Mouse (Mus musculus): ENCODE measurements at regions not wholly inside any gene's neighbourhood (a gene's known extent, or its start where the extent isn't known, plus 50 kb on each side); places are given as distances from the start of the nearest gene placed in this dataset.

- DNase-seq (ENCODE audit: low spot score): no peak
- Histone ChIP-seq H3K27ac (ENCODE audit: low read depth) (no peak overlapping the region), H3K36me3 (ENCODE audit: control insufficient read depth, insufficient read depth, low read length) (no peaks in the 10 kb centered on the region), H3K4me3 (ENCODE audit: low read depth, low read length) (no peak overlapping the region), H3K4me2 (ENCODE audit: low read length) (no peak overlapping the region), H3K9me3 (ENCODE audit: control insufficient read depth, low read length) (no peaks in the 10 kb centered on the region), H3K9ac (ENCODE audit: low read length) (no peak overlapping the region), H3K27me3 (replicated peaks; ENCODE audit: control insufficient read depth, insufficient read depth, low read length) (no peaks in the 10 kb centered on the region), H3K4me1 (replicated peaks; ENCODE audit: control insufficient read depth, insufficient read depth, low read length) (no peaks in the 10 kb centered on the region)
- 63% methylated on average over 3 of the region's 3 CpGs for WGBS
- ATAC-seq (replicated peaks; ENCODE audit: low FRiP score, low TSS enrichment, low read depth): no peak
Measured at GRCm38 (mm10) chr12:92818610-92819009, 969.7 kb upstream of the Sel1l start.

GRCm38 (mm10) chr12:92801121-92801520, 952.2 kb upstream of the Sel1l start:
- no peak overlapping the region for H3K9ac ChIP-seq (ENCODE audit: low read length)
- WGBS: 74% methylated on average over 1 of the region's 1 CpGs
- H3K36me3 ChIP-seq (ENCODE audit: control insufficient read depth, insufficient read depth, low read length): no peaks in the 10 kb centered on the region
- H3K27ac ChIP-seq (ENCODE audit: low read depth): no peak overlapping the region
- H3K9me3 ChIP-seq (ENCODE audit: control insufficient read depth, low read length): no peaks in the 10 kb centered on the region
- no peaks in the 10 kb centered on the region for H3K4me1 ChIP-seq (replicated peaks; ENCODE audit: control insufficient read depth, insufficient read depth, low read length)
- ATAC-seq (replicated peaks; ENCODE audit: low FRiP score, low TSS enrichment, low read depth) (no peak), DNase-seq (ENCODE audit: low spot score) (no peak)
- no peak overlapping the region for H3K4me3 ChIP-seq (ENCODE audit: low read depth, low read length)
- no peak overlapping the region for H3K4me2 ChIP-seq (ENCODE audit: low read length)
- H3K27me3 ChIP-seq (replicated peaks; ENCODE audit: control insufficient read depth, insufficient read depth, low read length): no peaks in the 10 kb centered on the region

GRCm38 (mm10) chr12:92783362-92783761, 934.4 kb upstream of the Sel1l start:
- Histone ChIP-seq H3K27me3 (replicated peaks; ENCODE audit: control insufficient read depth, insufficient read depth, low read length) (no peaks in the 10 kb centered on the region), H3K27ac (ENCODE audit: low read depth) (no peak overlapping the region), H3K36me3 (ENCODE audit: control insufficient read depth, insufficient read depth, low read length) (no peaks in the 10 kb centered on the region), H3K4me3 (ENCODE audit: low read depth, low read length) (no peak overlapping the region), H3K9ac (ENCODE audit: low read length) (no peak overlapping the region), H3K4me1 (replicated peaks; ENCODE audit: control insufficient read depth, insufficient read depth, low read length) (no peaks in the 10 kb centered on the region), H3K4me2 (ENCODE audit: low read length) (no peak overlapping the region), H3K9me3 (ENCODE audit: control insufficient read depth, low read length) (no peaks in the 10 kb centered on the region)
- 79% methylated on average over 1 of the region's 1 CpGs for WGBS
- ATAC-seq (replicated peaks; ENCODE audit: low FRiP score, low TSS enrichment, low read depth) (no peak), DNase-seq (ENCODE audit: low spot score) (no peak)

- H3K9me3 ChIP-seq (ENCODE audit: control insufficient read depth, low read length): no peaks in the 10 kb centered on the region
- no peak overlapping the region for H3K4me3 ChIP-seq (ENCODE audit: low read depth, low read length)
- H3K4me1 ChIP-seq (replicated peaks; ENCODE audit: control insufficient read depth, insufficient read depth, low read length): no peaks in the 10 kb centered on the region
- no peak overlapping the region for H3K4me2 ChIP-seq (ENCODE audit: low read length)
- no peak overlapping the region for H3K9ac ChIP-seq (ENCODE audit: low read length)
- no peaks in the 10 kb centered on the region for H3K36me3 ChIP-seq (ENCODE audit: control insufficient read depth, insufficient read depth, low read length)
- 71% methylated on average over 3 of the region's 3 CpGs for WGBS
- no peak overlapping the region for H3K27ac ChIP-seq (ENCODE audit: low read depth)
- no peak for DNase-seq (ENCODE audit: low spot score)
- no peak for ATAC-seq (replicated peaks; ENCODE audit: low FRiP score, low TSS enrichment, low read depth)
- H3K27me3 ChIP-seq (replicated peaks; ENCODE audit: control insufficient read depth, insufficient read depth, low read length): no peaks in the 10 kb centered on the region
Measured at GRCm38 (mm10) chr12:92779695-92780292, 930.8 kb upstream of the Sel1l start.

- DNase-seq (ENCODE audit: low spot score) (no peak), ATAC-seq (replicated peaks; ENCODE audit: low FRiP score, low TSS enrichment, low read depth) (no peak)
- Histone ChIP-seq H3K27ac (ENCODE audit: low read depth) (no peak overlapping the region), H3K4me2 (ENCODE audit: low read length) (no peak overlapping the region), H3K4me1 (replicated peaks; ENCODE audit: control insufficient read depth, insufficient read depth, low read length) (no peaks in the 10 kb centered on the region), H3K36me3 (ENCODE audit: control insufficient read depth, insufficient read depth, low read length) (no peaks in the 10 kb centered on the region), H3K27me3 (replicated peaks; ENCODE audit: control insufficient read depth, insufficient read depth, low read length) (no peaks in the 10 kb centered on the region), H3K9ac (ENCODE audit: low read length) (no peak overlapping the region), H3K4me3 (ENCODE audit: low read depth, low read length) (no peak overlapping the region), H3K9me3 (ENCODE audit: control insufficient read depth, low read length) (no peaks in the 10 kb centered on the region)
- 44% methylated on average over 5 of the region's 5 CpGs for WGBS
Measured at GRCm38 (mm10) chr12:92775668-92776067, 926.7 kb upstream of the Sel1l start.

- Histone ChIP-seq H3K4me3 (ENCODE audit: low read depth, low read length) (no peak overlapping the region), H3K27ac (ENCODE audit: low read depth) (no peak overlapping the region), H3K9me3 (ENCODE audit: control insufficient read depth, low read length) (no peaks in the 10 kb centered on the region), H3K27me3 (replicated peaks; ENCODE audit: control insufficient read depth, insufficient read depth, low read length) (no peaks in the 10 kb centered on the region), H3K9ac (ENCODE audit: low read length) (no peak overlapping the region), H3K4me2 (ENCODE audit: low read length) (no peak overlapping the region), H3K4me1 (replicated peaks; ENCODE audit: control insufficient read depth, insufficient read depth, low read length) (no peaks in the 10 kb centered on the region), H3K36me3 (ENCODE audit: control insufficient read depth, insufficient read depth, low read length) (no peaks in the 10 kb centered on the region)
- no peak for DNase-seq (ENCODE audit: low spot score)
- ATAC-seq (replicated peaks; ENCODE audit: low FRiP score, low TSS enrichment, low read depth): no peak
- 88% methylated on average over 1 of the region's 1 CpGs for WGBS
Measured at GRCm38 (mm10) chr12:92748576-92748975, 899.6 kb upstream of the Sel1l start.

GRCm38 (mm10) chr12:92740818-92741217, 891.9 kb upstream of the Sel1l start:
- H3K27me3 ChIP-seq (replicated peaks; ENCODE audit: control insufficient read depth, insufficient read depth, low read length): no peaks in the 10 kb centered on the region
- ATAC-seq (replicated peaks; ENCODE audit: low FRiP score, low TSS enrichment, low read depth): no peak
- H3K9ac ChIP-seq (ENCODE audit: low read length): no peak overlapping the region
- no peaks in the 10 kb centered on the region for H3K9me3 ChIP-seq (ENCODE audit: control insufficient read depth, low read length)
- H3K4me3 ChIP-seq (ENCODE audit: low read depth, low read length): no peak overlapping the region
- no peaks in the 10 kb centered on the region for H3K36me3 ChIP-seq (ENCODE audit: control insufficient read depth, insufficient read depth, low read length)
- H3K27ac ChIP-seq (ENCODE audit: low read depth): no peak overlapping the region
- no peaks in the 10 kb centered on the region for H3K4me1 ChIP-seq (replicated peaks; ENCODE audit: control insufficient read depth, insufficient read depth, low read length)
- WGBS: 77% methylated on average over 3 of the region's 3 CpGs
- H3K4me2 ChIP-seq (ENCODE audit: low read length): no peak overlapping the region
- DNase-seq (ENCODE audit: low spot score): no peak

GRCm38 (mm10) chr12:92739196-92739595, 890.2 kb upstream of the Sel1l start:
- Histone ChIP-seq H3K9me3 (ENCODE audit: control insufficient read depth, low read length) (no peaks in the 10 kb centered on the region), H3K27ac (ENCODE audit: low read depth) (no peak overlapping the region), H3K36me3 (ENCODE audit: control insufficient read depth, insufficient read depth, low read length) (no peaks in the 10 kb centered on the region), H3K9ac (ENCODE audit: low read length) (no peak overlapping the region), H3K4me3 (ENCODE audit: low read depth, low read length) (no peak overlapping the region), H3K4me2 (ENCODE audit: low read length) (no peak overlapping the region), H3K27me3 (replicated peaks; ENCODE audit: control insufficient read depth, insufficient read depth, low read length) (no peaks in the 10 kb centered on the region), H3K4me1 (replicated peaks; ENCODE audit: control insufficient read depth, insufficient read depth, low read length) (no peaks in the 10 kb centered on the region)
- ATAC-seq (replicated peaks; ENCODE audit: low FRiP score, low TSS enrichment, low read depth) (no peak), DNase-seq (ENCODE audit: low spot score) (no peak)
- 87% methylated on average over 3 of the region's 3 CpGs for WGBS

GRCm38 (mm10) chr12:92737623-92738370, 888.8 kb upstream of the Sel1l start:
- no peaks in the 10 kb centered on the region for H3K9me3 ChIP-seq (ENCODE audit: control insufficient read depth, low read length)
- H3K27me3 ChIP-seq (replicated peaks; ENCODE audit: control insufficient read depth, insufficient read depth, low read length): no peaks in the 10 kb centered on the region
- WGBS: 51% methylated on average over 12 of the region's 12 CpGs
- H3K4me2 ChIP-seq (ENCODE audit: low read length): no peak overlapping the region
- no peaks in the 10 kb centered on the region for H3K36me3 ChIP-seq (ENCODE audit: control insufficient read depth, insufficient read depth, low read length)
- no peak for ATAC-seq (replicated peaks; ENCODE audit: low FRiP score, low TSS enrichment, low read depth)
- H3K4me1 ChIP-seq (replicated peaks; ENCODE audit: control insufficient read depth, insufficient read depth, low read length): no peaks in the 10 kb centered on the region
- DNase-seq (ENCODE audit: low spot score): no peak
- H3K27ac ChIP-seq (ENCODE audit: low read depth): no peak overlapping the region
- no peak overlapping the region for H3K4me3 ChIP-seq (ENCODE audit: low read depth, low read length)
- H3K9ac ChIP-seq (ENCODE audit: low read length): no peak overlapping the region
